Mouse (Mus musculus): ENCODE measurements around the gene Negr1. TPM values are rescaled to one million over a fixed set of nuclear protein-coding genes. Genes with fewer than 3 reads are reported as not detected.
A peak's percentile ranks its signal among the peaks of the same experiment; 100 is the strongest.

Negr1 gene
- polyA plus RNA-seq, 1 experiment from 2014 or later = 5.3 TPM

- no peak for DNase-seq (ENCODE audit: low spot score)
- no peak overlapping the region for H3K4me3 ChIP-seq (ENCODE audit: low read depth, low read length)
- no peak overlapping the region for H3K9ac ChIP-seq (ENCODE audit: low read length)
- no peaks in the 10 kb centered on the region for H3K9me3 ChIP-seq (ENCODE audit: control insufficient read depth, low read length)
- no peaks in the 10 kb centered on the region for H3K36me3 ChIP-seq (ENCODE audit: control insufficient read depth, insufficient read depth, low read length)
- no peaks in the 10 kb centered on the region for H3K27me3 ChIP-seq (ENCODE audit: control insufficient read depth, insufficient read depth, low read length)
- no peak overlapping the region for H3K4me2 ChIP-seq (ENCODE audit: low read depth, low read length, severe bottlenecking)
- ATAC-seq (replicated peaks; ENCODE audit: low FRiP score) = no peak
- no peaks in the 10 kb centered on the region for H3K4me1 ChIP-seq (replicated peaks; ENCODE audit: control insufficient read depth, insufficient read depth, low read length)
- 92% methylated on average over 3 of the region's 3 CpGs for WGBS
- H3K27ac ChIP-seq (ENCODE audit: low read depth, low read length) = no peak overlapping the region
Observed at GRCm38 (mm10) chr3:156886915-156887314, 325.3 kb downstream of the Negr1 start.

GRCm38 (mm10) chr3:156890986-156891385 is 329.4 kb downstream of the Negr1 start:
- 90% methylated on average over 4 of the region's 4 CpGs for WGBS
- Histone ChIP-seq H3K36me3 (ENCODE audit: control insufficient read depth, insufficient read depth, low read length) (no peaks in the 10 kb centered on the region), H3K4me1 (replicated peaks; ENCODE audit: control insufficient read depth, insufficient read depth, low read length) (no peaks in the 10 kb centered on the region), H3K27me3 (ENCODE audit: control insufficient read depth, insufficient read depth, low read length) (no peaks in the 10 kb centered on the region), H3K9me3 (ENCODE audit: control insufficient read depth, low read length) (no peaks in the 10 kb centered on the region), H3K27ac (ENCODE audit: low read depth, low read length) (no peak overlapping the region), H3K4me2 (ENCODE audit: low read depth, low read length, severe bottlenecking) (no peak overlapping the region), H3K4me3 (ENCODE audit: low read depth, low read length) (no peak overlapping the region), H3K9ac (ENCODE audit: low read length) (no peak overlapping the region)
- ATAC-seq (replicated peaks; ENCODE audit: low FRiP score) (no peak), DNase-seq (ENCODE audit: low spot score) (no peak)

GRCm38 (mm10) chr3:156895322-156895721 is 333.7 kb downstream of the Negr1 start:
- 48% methylated on average over 4 of the region's 4 CpGs for WGBS
- Histone ChIP-seq H3K4me2 (ENCODE audit: low read depth, low read length, severe bottlenecking) (no peak overlapping the region), H3K36me3 (ENCODE audit: control insufficient read depth, insufficient read depth, low read length) (no peaks in the 10 kb centered on the region), H3K4me3 (ENCODE audit: low read depth, low read length) (no peak overlapping the region), H3K9ac (ENCODE audit: low read length) (no peak overlapping the region), H3K9me3 (ENCODE audit: control insufficient read depth, low read length) (no peaks in the 10 kb centered on the region), H3K27me3 (ENCODE audit: control insufficient read depth, insufficient read depth, low read length) (no peaks in the 10 kb centered on the region), H3K4me1 (replicated peaks; ENCODE audit: control insufficient read depth, insufficient read depth, low read length) (no peaks in the 10 kb centered on the region), H3K27ac (ENCODE audit: low read depth, low read length) (no peak overlapping the region)
- ATAC-seq (replicated peaks; ENCODE audit: low FRiP score) (peak; percentile 45), DNase-seq (ENCODE audit: low spot score) (no peak)

- DNase-seq (ENCODE audit: low spot score) = no peak
- no peaks in the 10 kb centered on the region for H3K27me3 ChIP-seq (ENCODE audit: control insufficient read depth, insufficient read depth, low read length)
- H3K4me2 ChIP-seq (ENCODE audit: low read depth, low read length, severe bottlenecking) = no peak overlapping the region
- H3K9ac ChIP-seq (ENCODE audit: low read length) = no peak overlapping the region
- ATAC-seq (replicated peaks; ENCODE audit: low FRiP score) = no peak
- no peaks in the 10 kb centered on the region for H3K4me1 ChIP-seq (replicated peaks; ENCODE audit: control insufficient read depth, insufficient read depth, low read length)
- H3K27ac ChIP-seq (ENCODE audit: low read depth, low read length) = no peak overlapping the region
- H3K4me3 ChIP-seq (ENCODE audit: low read depth, low read length) = no peak overlapping the region
- no peaks in the 10 kb centered on the region for H3K9me3 ChIP-seq (ENCODE audit: control insufficient read depth, low read length)
- H3K36me3 ChIP-seq (ENCODE audit: control insufficient read depth, insufficient read depth, low read length) = no peaks in the 10 kb centered on the region
- 92% methylated on average over 4 of the region's 4 CpGs for WGBS
Observed at GRCm38 (mm10) chr3:156896106-156896505, 334.5 kb downstream of the Negr1 start.

- H3K4me1 ChIP-seq (replicated peaks; ENCODE audit: control insufficient read depth, insufficient read depth, low read length) = no peaks in the 10 kb centered on the region
- DNase-seq (ENCODE audit: low spot score) (no peak), ATAC-seq (replicated peaks; ENCODE audit: low FRiP score) (no peak)
- H3K27ac ChIP-seq (ENCODE audit: low read depth, low read length) = no peak overlapping the region
- no peak overlapping the region for H3K4me2 ChIP-seq (ENCODE audit: low read depth, low read length, severe bottlenecking)
- WGBS = 69% methylated on average over 1 of the region's 1 CpGs
- H3K9ac ChIP-seq (ENCODE audit: low read length) = no peak overlapping the region
- H3K9me3 ChIP-seq (ENCODE audit: control insufficient read depth, low read length) = no peaks in the 10 kb centered on the region
- no peaks in the 10 kb centered on the region for H3K36me3 ChIP-seq (ENCODE audit: control insufficient read depth, insufficient read depth, low read length)
- H3K27me3 ChIP-seq (ENCODE audit: control insufficient read depth, insufficient read depth, low read length) = no peaks in the 10 kb centered on the region
- H3K4me3 ChIP-seq (ENCODE audit: low read depth, low read length) = no peak overlapping the region
Observed at GRCm38 (mm10) chr3:156896552-156896951, 335.0 kb downstream of the Negr1 start.

- Histone ChIP-seq H3K27ac (ENCODE audit: low read depth, low read length) (no peak overlapping the region), H3K9me3 (ENCODE audit: control insufficient read depth, low read length) (no peaks in the 10 kb centered on the region), H3K4me3 (ENCODE audit: low read depth, low read length) (no peak overlapping the region), H3K4me1 (replicated peaks; ENCODE audit: control insufficient read depth, insufficient read depth, low read length) (no peaks in the 10 kb centered on the region), H3K27me3 (ENCODE audit: control insufficient read depth, insufficient read depth, low read length) (no peaks in the 10 kb centered on the region), H3K9ac (ENCODE audit: low read length) (no peak overlapping the region), H3K4me2 (ENCODE audit: low read depth, low read length, severe bottlenecking) (no peak overlapping the region), H3K36me3 (ENCODE audit: control insufficient read depth, insufficient read depth, low read length) (no peaks in the 10 kb centered on the region)
- WGBS = 91% methylated on average over 3 of the region's 3 CpGs
- DNase-seq (ENCODE audit: low spot score) (no peak), ATAC-seq (replicated peaks; ENCODE audit: low FRiP score) (no peak)
Observed at GRCm38 (mm10) chr3:156901140-156901539, 339.5 kb downstream of the Negr1 start.

GRCm38 (mm10) chr3:156903925-156904576 is 342.5 kb downstream of the Negr1 start:
- H3K36me3 ChIP-seq (ENCODE audit: control insufficient read depth, insufficient read depth, low read length) = no peaks in the 10 kb centered on the region
- no peak overlapping the region for H3K27ac ChIP-seq (ENCODE audit: low read depth, low read length)
- no peak overlapping the region for H3K4me2 ChIP-seq (ENCODE audit: low read depth, low read length, severe bottlenecking)
- ATAC-seq (replicated peaks; ENCODE audit: low FRiP score) (peak; percentile 90), DNase-seq (ENCODE audit: low spot score) (no peak)
- H3K9ac ChIP-seq (ENCODE audit: low read length) = no peak overlapping the region
- H3K4me3 ChIP-seq (ENCODE audit: low read depth, low read length) = no peak overlapping the region
- 40% methylated on average over 9 of the region's 9 CpGs for WGBS
- H3K4me1 ChIP-seq (replicated peaks; ENCODE audit: control insufficient read depth, insufficient read depth, low read length) = no peaks in the 10 kb centered on the region
- no peaks in the 10 kb centered on the region for H3K27me3 ChIP-seq (ENCODE audit: control insufficient read depth, insufficient read depth, low read length)
- H3K9me3 ChIP-seq (ENCODE audit: control insufficient read depth, low read length) = no peaks in the 10 kb centered on the region

GRCm38 (mm10) chr3:156912816-156913215 is 351.2 kb downstream of the Negr1 start:
- no peak for DNase-seq (ENCODE audit: low spot score)
- Histone ChIP-seq H3K4me2 (ENCODE audit: low read depth, low read length, severe bottlenecking) (no peak overlapping the region), H3K9ac (ENCODE audit: low read length) (no peak overlapping the region), H3K9me3 (ENCODE audit: control insufficient read depth, low read length) (no peaks in the 10 kb centered on the region), H3K27me3 (ENCODE audit: control insufficient read depth, insufficient read depth, low read length) (no peaks in the 10 kb centered on the region), H3K27ac (ENCODE audit: low read depth, low read length) (no peak overlapping the region), H3K36me3 (ENCODE audit: control insufficient read depth, insufficient read depth, low read length) (no peaks in the 10 kb centered on the region), H3K4me1 (replicated peaks; ENCODE audit: control insufficient read depth, insufficient read depth, low read length) (no peaks in the 10 kb centered on the region), H3K4me3 (ENCODE audit: low read depth, low read length) (no peak overlapping the region)
- no peak for ATAC-seq (replicated peaks; ENCODE audit: low FRiP score)
- WGBS = 91% methylated on average over 3 of the region's 3 CpGs

- Histone ChIP-seq H3K9me3 (ENCODE audit: control insufficient read depth, low read length) (no peaks in the 10 kb centered on the region), H3K4me2 (ENCODE audit: low read depth, low read length, severe bottlenecking) (no peak overlapping the region), H3K27me3 (ENCODE audit: control insufficient read depth, insufficient read depth, low read length) (no peaks in the 10 kb centered on the region), H3K9ac (ENCODE audit: low read length) (no peak overlapping the region), H3K27ac (ENCODE audit: low read depth, low read length) (no peak overlapping the region), H3K4me1 (replicated peaks; ENCODE audit: control insufficient read depth, insufficient read depth, low read length) (no peaks in the 10 kb centered on the region), H3K36me3 (ENCODE audit: control insufficient read depth, insufficient read depth, low read length) (no peaks in the 10 kb centered on the region), H3K4me3 (ENCODE audit: low read depth, low read length) (no peak overlapping the region)
- ATAC-seq (replicated peaks; ENCODE audit: low FRiP score) = no peak
- no peak for DNase-seq (ENCODE audit: low spot score)
Observed at GRCm38 (mm10) chr3:156921369-156921768, 359.8 kb downstream of the Negr1 start.
